Mouse (Mus musculus) midbrain, embryonic 10.5 days (tissue): Measurements from ENCODE around the gene Ntn1. TPM values are rescaled to one million over a fixed set of nuclear protein-coding genes. Genes with fewer than 3 reads are reported as not detected.

Source experiments
- DNase-seq: peaks from one replicate; pipeline ENCODE4 v3.0.0-alpha.2; 2017; ENCODE audit warnings: low spot score
- H3K27ac ChIP-seq: fragments of 300-500 bp; sonication (generic); replicated peaks from 2 replicates; pipeline ENCODE4 v1.5.1; 2016; ENCODE audit warnings: mild to moderate bottlenecking
- H3K27me3 ChIP-seq: fragments of 300-500 bp; sonication (generic); 2 replicates; pipeline ENCODE4 v1.6.1; 2016; ENCODE audit warnings: low read depth, mild to moderate bottlenecking; ENCODE audit not compliant: poor library complexity, severe bottlenecking
- H3K36me3 ChIP-seq: fragments of 300-500 bp; sonication (generic); 2 replicates; pipeline ENCODE4 v1.6.1; 2016; ENCODE audit warnings: mild to moderate bottlenecking, moderate library complexity
- H3K4me1 ChIP-seq: fragments of 300-500 bp; sonication (generic); 2 replicates; pipeline ENCODE4 v1.6.1; 2016
- H3K4me3 ChIP-seq: fragments of 300-500 bp; sonication (generic); 2 replicates; pipeline ENCODE4 v1.5.1; 2016; ENCODE audit warnings: mild to moderate bottlenecking, moderate library complexity
- H3K9me3 ChIP-seq: fragments of 300-500 bp; sonication (generic); replicated peaks from 2 replicates; pipeline ENCODE4 v1.6.1; 2016; ENCODE audit warnings: mild to moderate bottlenecking
- WGBS: fragments of 180-500 bp; shearing (Covaris S2); methylation state at CpG from one replicate; pipeline ENCODE4 v1.1.7; 2016; 5-methylcytosine and 5-hydroxymethylcytosine counted together
- polyA plus RNA-seq: library from polyadenylated mRNA; unstranded; fragments of >200 nt; fragmentation: Nextera tagmentation; extraction: Ambion mirVana; gene quantifications from 2 replicates; pipeline ENCODE4 v1.2.1, GENCODE M21; 2016

Gene Ntn1
- polyA plus RNA-seq, 1 experiment from 2014 or later = 25.6 TPM

DNA sequence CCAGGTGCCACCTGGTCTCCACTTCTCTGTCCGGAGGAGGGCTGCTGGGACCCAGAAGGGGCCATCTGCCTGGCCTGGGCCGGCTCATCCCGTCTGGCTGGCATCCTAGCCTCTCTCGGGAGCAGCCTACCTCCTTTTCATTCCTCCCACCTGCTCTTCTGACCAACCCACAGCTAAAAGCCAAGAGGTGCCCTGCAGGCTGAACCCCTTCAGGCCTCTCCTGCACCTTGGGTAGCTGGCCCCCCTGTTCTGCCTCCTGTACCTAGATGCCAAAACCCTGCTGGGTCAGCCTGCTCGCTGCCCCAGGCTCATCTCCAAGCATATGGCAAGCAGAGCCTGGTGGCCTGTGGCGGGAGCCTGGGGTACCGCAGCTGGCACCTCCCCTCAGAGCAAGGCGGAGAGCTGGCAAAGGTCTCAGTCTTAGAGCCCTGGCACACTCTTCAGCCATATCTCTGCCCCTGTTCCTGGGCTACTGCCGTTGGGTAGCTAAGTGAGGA lies 167.1 kb downstream of the Ntn1 start:
- Histone ChIP-seq H3K27ac (peak overlapping the region; percentile 46), H3K9me3 (0 out of 2 replicates have a peak, but pooled peaks cover 2% of the 10 kb centered on the region), H3K27me3 (peaks cover 81% of the 10 kb centered on the region), H3K36me3 (peaks cover 63% of the 10 kb centered on the region), H3K4me1 (peaks cover 27% of the 10 kb centered on the region), H3K4me3 (no peak overlapping the region)
- WGBS = 88% methylated on average over 9 of the region's 9 CpGs
- DNase-seq = no peak

DNA sequence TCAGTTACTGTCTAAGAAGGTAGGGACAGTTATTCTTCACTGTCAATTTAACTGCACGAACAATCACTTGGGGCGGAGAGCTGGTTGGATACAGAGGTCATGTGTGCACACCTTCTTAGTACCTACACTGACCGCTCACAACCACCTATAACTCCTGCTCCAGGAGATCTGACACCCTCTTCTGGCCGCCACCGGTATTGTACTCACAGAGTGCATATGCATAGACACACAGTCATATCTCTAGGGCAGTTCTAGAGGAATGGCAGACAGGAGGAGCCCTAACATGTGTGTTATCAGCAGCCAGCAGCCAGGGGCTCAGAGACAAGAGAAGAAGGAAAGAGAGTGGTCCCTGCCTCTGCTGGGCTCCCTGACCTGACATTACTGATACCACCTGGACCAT lies 169.1 kb downstream of the Ntn1 start:
- peaks cover 72% of the 10 kb centered on the region for H3K27me3 ChIP-seq

DNA sequence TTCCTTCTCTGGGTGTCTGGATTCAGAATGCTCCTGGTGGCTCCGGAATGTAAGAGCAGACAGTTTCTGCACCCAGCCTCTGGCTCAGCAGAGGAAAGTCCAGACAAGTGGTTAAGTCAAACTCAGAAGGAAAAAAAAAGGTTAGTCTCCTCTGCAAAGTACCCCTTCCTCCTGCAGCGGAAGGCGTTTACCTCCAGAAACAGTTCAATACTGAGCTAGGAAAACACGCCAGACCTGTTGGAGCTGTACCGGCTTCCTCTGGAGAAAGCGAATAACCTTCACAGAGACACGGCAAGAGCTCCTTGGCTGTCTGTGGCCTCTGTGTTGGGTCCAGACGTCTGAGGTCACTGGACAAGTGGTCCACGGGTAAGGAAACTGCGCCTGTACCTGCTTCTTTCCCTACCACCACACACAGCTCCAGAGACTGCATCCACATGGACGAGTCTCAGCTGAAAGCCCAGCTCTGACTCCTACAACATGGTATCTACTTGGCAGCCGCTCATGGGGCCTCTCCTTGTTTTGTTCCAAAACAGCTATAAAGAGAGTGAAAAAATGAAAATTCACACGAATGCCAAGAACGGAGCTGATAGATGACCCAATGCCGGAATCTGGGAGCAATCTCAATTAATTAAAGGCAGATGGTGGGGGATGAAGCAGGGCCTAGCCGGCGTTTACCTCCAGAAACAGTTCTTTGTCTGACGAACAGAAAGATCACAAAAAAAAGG lies 171.5 kb downstream of the Ntn1 start:
- DNase-seq = no peak
- Histone ChIP-seq H3K4me1 (peaks cover 61% of the 10 kb centered on the region), H3K27me3 (peaks cover 68% of the 10 kb centered on the region), H3K4me3 (no peak overlapping the region), H3K27ac (peak overlapping the region; percentile 73), H3K36me3 (peaks cover 46% of the 10 kb centered on the region), H3K9me3 (0 out of 2 replicates have a peak, but pooled peaks cover 2% of the 10 kb centered on the region)
- WGBS = 62% methylated on average over 18 of the region's 18 CpGs

More for the DNA sequence above, 169.1 kb downstream of the Ntn1 start:
- peaks cover 44% of the 10 kb centered on the region for H3K4me1 ChIP-seq
- H3K27ac ChIP-seq = no peak overlapping the region
- peaks cover 46% of the 10 kb centered on the region for H3K36me3 ChIP-seq
- no peak overlapping the region for H3K4me3 ChIP-seq
- 0 out of 2 replicates have a peak, but pooled peaks cover 2% of the 10 kb centered on the region for H3K9me3 ChIP-seq
- 93% methylated on average over 5 of the region's 5 CpGs for WGBS
- DNase-seq = no peak

DNA sequence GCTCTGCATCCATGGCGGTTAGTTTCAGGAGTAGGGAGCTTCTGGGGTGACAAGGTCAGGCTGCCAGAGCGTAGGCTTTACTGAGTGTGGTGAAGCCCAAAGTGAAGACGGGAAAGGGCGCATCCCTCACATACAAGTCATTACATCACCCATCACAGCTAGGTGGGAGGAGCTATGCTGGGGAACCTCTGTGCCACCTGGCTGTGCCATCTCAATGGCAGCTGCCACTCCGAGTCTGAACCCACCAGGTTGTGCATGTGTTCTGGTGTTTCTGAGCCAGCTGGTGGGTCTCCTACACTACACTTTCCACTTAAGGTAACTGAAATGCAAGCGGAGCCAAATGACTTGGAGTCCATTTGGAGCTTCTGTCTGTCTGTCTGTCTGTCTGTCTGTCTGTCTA lies 172.8 kb downstream of the Ntn1 start:
- peaks cover 67% of the 10 kb centered on the region for H3K4me1 ChIP-seq

DNA sequence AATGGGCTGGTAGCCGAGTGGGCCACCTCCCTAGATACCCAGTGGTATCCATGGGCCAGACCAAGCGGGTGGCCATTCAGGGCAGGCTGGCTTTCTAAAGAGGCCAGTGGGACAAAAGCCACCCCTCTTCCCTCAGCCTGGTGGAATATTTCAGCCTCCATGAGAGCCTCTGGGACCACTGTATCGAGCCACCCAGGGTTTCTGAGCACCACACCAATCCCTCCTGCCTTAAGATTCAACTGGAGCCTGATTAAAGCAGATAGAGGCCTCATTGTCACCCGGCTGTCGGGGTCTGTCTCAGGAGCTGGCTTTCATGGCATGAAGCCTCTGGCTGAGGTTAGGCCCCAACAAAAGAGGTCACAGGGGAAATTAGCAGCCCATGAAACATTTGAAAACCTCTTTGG lies 174.0 kb downstream of the Ntn1 start:
- 29% methylated on average over 5 of the region's 5 CpGs for WGBS
- Histone ChIP-seq H3K4me3 (peak overlapping the region; percentile 14), H3K9me3 (0 out of 2 replicates have a peak, but pooled peaks cover 2% of the 10 kb centered on the region), H3K27ac (peak overlapping the region; percentile 82), H3K36me3 (peaks cover 55% of the 10 kb centered on the region), H3K27me3 (peaks cover 77% of the 10 kb centered on the region), H3K4me1 (peaks cover 67% of the 10 kb centered on the region)
- peak; percentile 59 for DNase-seq

More for the DNA sequence above, 172.8 kb downstream of the Ntn1 start:
- 86% methylated on average over 6 of the region's 6 CpGs for WGBS
- Histone ChIP-seq H3K4me3 (no peak overlapping the region), H3K9me3 (0 out of 2 replicates have a peak, but pooled peaks cover 2% of the 10 kb centered on the region), H3K27ac (peak overlapping the region; percentile 82; the same call in 1 of the 2 replicates), H3K36me3 (peaks cover 48% of the 10 kb centered on the region), H3K27me3 (peaks cover 68% of the 10 kb centered on the region)
- no peak for DNase-seq

DNA sequence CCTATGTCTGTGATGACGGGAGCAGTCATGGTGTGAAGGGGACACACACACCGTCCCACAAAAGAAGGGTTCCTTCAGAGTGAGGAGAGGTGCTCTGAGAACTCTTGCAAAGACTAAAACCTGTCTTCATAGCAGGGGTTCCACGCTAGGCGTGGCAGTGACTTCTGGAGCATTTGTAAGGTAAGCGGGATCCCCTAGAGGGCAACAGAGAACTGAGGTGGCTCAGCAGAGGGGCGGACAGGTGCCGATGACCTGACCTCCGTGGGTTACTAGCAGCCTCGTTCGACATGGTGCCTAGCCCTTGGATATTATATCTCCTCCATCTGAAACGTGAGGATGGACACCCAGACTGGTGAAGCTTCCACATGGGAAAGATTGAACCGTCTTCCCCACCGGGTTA lies 177.5 kb downstream of the Ntn1 start:
- no peak overlapping the region for H3K27ac ChIP-seq

DNA sequence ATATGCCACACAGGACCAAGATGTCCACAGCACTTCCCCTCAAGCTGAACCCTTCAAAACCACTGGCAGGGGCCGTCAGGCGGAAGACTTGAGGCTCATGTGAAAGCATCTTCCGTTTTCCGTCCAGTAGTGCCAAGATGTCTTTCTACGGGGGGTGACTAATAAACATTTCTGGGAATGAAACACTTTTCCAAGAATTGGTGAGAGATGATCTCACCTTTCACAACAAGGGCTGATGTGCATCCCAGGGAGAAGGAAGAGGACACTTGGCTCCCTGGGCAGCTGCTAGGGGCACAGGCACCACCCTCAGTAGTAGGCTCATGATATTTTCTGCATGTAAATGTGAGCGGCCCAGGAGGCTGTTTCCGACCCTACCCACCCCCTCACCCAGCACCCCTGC lies 178.4 kb downstream of the Ntn1 start:
- peak overlapping the region; percentile 50; the same call in 1 of the 2 replicates for H3K27ac ChIP-seq
- peaks cover 79% of the 10 kb centered on the region for H3K36me3 ChIP-seq
- no peak overlapping the region for H3K4me3 ChIP-seq
- peaks cover 66% of the 10 kb centered on the region for H3K4me1 ChIP-seq
- H3K9me3 ChIP-seq = no peaks in the 10 kb centered on the region
- H3K27me3 ChIP-seq = peaks cover 79% of the 10 kb centered on the region
- DNase-seq = no peak
- 90% methylated on average over 7 of the region's 7 CpGs for WGBS

More for the DNA sequence above, 177.5 kb downstream of the Ntn1 start:
- DNase-seq = no peak
- Histone ChIP-seq H3K27me3 (peaks cover 78% of the 10 kb centered on the region), H3K9me3 (no peaks in the 10 kb centered on the region), H3K4me3 (no peak overlapping the region), H3K36me3 (peaks cover 79% of the 10 kb centered on the region), H3K4me1 (peaks cover 66% of the 10 kb centered on the region)
- WGBS = 76% methylated on average over 13 of the region's 13 CpGs

DNA sequence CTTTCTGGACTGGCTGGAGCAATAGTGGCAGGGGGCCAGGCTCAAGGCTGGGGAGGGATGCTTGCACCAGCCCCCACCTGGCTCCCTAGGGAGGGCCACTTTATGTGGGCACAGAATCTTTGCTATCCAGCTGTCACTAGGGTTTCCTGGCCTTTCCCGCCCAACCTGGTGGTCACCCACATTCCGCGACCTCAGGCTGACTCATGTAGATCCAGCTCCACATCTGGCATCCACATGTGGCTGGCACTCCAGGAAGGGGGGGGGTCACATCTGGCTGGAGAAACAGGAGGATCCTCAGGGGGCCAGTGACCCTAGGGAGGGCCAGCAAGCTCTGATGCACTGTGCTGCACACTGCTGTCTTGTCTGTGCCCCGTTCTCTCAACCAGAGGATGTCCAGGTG lies 179.9 kb downstream of the Ntn1 start:
- Histone ChIP-seq H3K4me1 (peaks cover 66% of the 10 kb centered on the region), H3K9me3 (no peaks in the 10 kb centered on the region), H3K36me3 (peaks cover 69% of the 10 kb centered on the region), H3K27ac (peak overlapping the region; percentile 13; the same call in 1 of the 2 replicates), H3K4me3 (no peak overlapping the region), H3K27me3 (peaks cover 80% of the 10 kb centered on the region)
- 69% methylated on average over 4 of the region's 4 CpGs for WGBS
- no peak for DNase-seq

DNA sequence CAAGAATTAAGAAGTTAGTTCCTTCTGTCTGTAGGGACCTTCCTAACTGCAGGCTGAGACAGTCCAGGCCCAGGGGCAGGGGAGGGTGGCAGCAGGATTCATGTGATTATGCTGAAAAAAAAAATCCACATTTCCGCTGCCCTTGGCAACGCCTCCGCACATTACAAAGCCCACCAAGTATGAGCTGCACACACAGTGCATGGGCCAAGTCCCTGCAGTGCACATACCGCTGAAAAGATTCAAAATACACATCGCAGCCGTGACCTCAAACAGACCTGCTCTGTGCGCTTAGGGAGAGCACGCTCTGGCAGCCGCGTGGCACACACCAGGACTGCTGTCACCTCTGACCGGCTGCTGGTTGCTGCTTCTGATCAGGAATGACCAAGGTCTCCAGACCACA lies 184.6 kb downstream of the Ntn1 start:
- no peak overlapping the region for H3K4me3 ChIP-seq
- peaks cover 49% of the 10 kb centered on the region for H3K27me3 ChIP-seq
- WGBS = 70% methylated on average over 11 of the region's 11 CpGs
- H3K9me3 ChIP-seq = no peaks in the 10 kb centered on the region
- no peak for DNase-seq
- peak overlapping the region; percentile 89 for H3K27ac ChIP-seq
- peaks cover 54% of the 10 kb centered on the region for H3K36me3 ChIP-seq
- H3K4me1 ChIP-seq = peaks cover 92% of the 10 kb centered on the region

DNA sequence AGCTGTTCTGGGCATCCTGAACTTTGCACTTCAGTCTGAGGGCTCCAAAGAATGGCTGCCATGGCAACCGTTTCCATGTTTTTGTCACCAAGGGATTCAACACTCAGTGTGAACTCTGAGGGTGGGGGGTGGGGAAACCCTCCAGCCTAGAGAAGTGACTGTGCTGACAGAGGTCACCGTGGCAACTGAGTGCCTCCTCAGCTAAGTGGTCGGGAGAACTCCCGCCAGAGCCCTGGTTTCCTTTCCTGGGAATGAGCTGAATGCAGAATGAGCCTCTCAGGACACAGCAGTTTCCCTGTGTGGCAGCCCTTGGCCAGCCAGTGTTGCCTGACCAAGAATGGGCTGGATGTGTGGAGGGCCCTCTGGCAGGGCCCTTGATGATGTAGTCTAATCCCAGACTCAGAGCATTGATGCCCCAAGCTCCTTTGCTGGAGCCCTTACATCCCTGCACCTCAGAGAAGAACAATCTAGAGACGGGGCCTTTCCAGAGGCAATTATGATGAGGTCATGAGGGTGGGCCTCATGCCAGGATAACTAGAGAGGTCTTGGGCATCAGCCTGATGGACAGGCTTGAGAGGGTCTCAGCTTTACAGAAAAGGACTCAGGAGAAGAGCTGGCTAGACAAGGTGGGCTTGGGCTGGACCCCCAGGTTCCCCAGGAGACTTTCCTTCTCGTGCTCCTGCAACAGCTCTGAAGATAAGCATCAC lies 185.3 kb downstream of the Ntn1 start:
- Histone ChIP-seq H3K27ac (peak overlapping the region; percentile 89), H3K27me3 (peaks cover 42% of the 10 kb centered on the region; the same call in 1 of the 2 replicates), H3K4me3 (peak overlapping the region; percentile 25), H3K9me3 (no peaks in the 10 kb centered on the region), H3K4me1 (peaks cover 91% of the 10 kb centered on the region), H3K36me3 (peaks cover 54% of the 10 kb centered on the region)
- 26% methylated on average over 6 of the region's 6 CpGs for WGBS
- peak; percentile 89 for DNase-seq

DNA sequence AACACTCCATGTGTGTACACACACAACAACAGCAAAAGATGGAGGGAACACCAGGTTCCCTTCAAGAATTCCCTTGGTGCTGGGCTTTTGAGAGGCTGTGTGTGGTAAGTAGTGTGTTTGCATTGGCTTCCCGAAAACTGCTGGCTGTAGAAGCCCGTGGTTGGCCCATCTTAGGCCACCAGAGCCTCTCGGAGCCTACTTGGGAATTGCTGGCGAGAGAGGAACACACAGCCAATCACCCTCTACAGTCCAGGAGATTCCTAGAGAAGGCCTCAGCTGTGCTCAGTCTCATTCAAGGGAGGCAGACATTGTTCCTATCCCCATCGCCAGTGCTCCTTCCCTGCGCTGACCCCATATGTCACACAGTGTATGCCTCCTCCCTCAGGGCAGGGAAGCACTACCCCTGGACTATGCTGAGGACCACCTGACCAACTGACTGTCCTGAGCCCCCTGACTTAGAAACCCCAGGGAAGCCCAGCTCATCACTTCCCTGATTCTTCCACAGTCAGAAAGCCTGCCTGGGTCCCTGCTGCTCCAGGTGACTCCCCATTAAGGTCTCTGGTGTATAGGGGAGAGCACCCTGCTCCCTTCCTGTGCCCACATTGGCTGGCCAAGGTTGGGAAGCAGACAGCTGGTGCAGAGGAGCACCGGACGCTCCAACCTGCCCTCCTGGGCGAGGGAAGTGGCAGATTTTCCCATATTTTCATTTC lies 186.0 kb downstream of the Ntn1 start:
- Histone ChIP-seq H3K27ac (peak overlapping the region; percentile 89), H3K9me3 (no peaks in the 10 kb centered on the region), H3K27me3 (peaks cover 39% of the 10 kb centered on the region; the same call in 1 of the 2 replicates), H3K4me3 (peak overlapping the region; percentile 25; the same call in 1 of the 2 replicates), H3K4me1 (peaks cover 86% of the 10 kb centered on the region), H3K36me3 (peaks cover 54% of the 10 kb centered on the region)
- WGBS = 65% methylated on average over 9 of the region's 9 CpGs
- no peak for DNase-seq

DNA sequence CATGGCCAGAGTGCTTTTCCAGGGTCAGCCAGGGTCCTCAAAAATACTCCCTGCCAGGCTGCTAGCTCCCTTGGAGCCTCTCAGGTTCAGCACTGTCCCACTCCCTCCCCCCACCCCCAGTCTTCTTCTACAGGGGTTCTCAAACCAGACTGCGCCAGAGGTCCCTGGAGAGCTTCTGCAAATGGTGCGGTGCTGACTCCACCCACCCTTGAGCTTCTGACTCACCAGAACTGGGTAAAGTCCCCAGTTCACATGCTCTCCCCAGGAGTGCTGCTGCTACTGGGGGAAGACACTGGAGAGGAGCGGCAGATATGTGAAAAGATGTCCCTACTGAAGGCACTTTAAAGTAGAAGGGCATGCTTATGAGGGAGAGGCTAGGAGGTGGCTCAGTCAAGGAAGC lies 186.7 kb downstream of the Ntn1 start:
- Histone ChIP-seq H3K4me1 (peaks cover 82% of the 10 kb centered on the region), H3K27ac (peak overlapping the region; percentile 89), H3K4me3 (no peak overlapping the region), H3K36me3 (peaks cover 49% of the 10 kb centered on the region), H3K27me3 (peaks cover 32% of the 10 kb centered on the region; the same call in 1 of the 2 replicates), H3K9me3 (no peaks in the 10 kb centered on the region)
- DNase-seq = no peak
- WGBS = 80% methylated on average over 3 of the region's 3 CpGs
